Mouse (Mus musculus) R1 (cell line): ENCODE results near the gene Sim1.

ENCODE experiments used
- DNase-seq: peaks from one replicate; pipeline ENCODE4 v3.0.0-alpha.2; 2018; ENCODE audit warnings: low read depth, low spot score

Gene Sim1

DNA sequence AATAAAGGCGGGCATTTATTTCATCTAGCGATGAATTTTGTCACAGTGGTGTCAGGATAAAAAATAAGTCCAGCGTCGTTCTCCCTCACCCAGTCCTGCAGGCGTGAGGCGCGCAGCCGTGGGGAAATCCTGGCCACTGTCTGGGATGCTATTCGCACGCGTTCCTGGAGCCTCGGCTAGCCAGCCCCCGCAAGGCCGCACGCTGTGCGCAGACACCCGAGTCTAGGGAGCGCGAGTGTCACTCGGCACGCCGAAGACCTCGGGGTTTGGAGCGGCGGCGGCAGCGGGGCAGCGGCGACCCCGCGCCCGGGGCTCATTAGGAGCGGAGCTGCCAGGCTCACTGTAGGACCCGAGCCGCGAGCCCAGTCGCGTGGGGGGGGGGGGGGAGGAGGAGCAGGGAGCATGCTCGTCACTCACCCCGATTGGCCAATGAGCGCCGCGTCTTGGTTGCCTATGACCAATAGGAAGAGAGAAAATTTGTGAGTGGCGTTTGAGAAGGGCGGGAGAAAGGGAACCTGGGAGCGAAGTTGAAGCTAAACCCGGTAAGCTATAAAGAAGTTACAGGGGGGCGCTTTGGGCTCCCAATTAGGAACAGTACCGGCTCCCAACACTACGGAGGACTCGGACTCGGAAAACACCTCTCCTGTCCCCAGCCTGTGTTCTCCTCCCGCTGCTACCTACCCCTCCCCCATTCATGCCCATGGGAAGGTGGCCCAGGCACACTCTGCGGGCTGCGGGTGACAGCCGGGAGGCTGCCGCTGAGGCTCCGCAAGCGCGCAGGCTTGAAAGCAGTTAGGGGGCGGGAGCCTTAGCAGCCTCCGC lies at the start of gene Sim1:
Gene Sim1, plus strand, starts transcription at position 585 of the 822 bp plus-strand sequence.
- peak; percentile 95 for DNase-seq

DNA sequence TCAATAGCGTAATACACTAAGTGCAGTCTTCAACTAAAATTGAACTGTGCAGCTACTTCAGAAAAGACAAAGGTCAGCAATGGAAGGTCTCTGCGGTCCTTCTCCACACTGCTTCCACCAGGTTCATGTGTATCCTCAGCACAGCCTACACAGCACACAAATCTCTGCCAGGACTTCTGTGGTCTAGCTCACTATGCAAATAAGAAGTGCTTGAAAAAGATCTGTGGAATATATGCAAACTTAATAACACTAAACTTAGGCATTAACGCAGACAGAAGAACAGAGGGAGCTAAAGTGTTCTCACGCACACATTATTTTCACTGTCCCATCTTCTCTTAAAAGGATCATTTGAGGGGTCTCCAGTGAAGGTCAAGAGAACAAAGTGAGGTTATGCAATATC lies 26.4 kb upstream of the Sim1 start:
- no peak for DNase-seq

DNA sequence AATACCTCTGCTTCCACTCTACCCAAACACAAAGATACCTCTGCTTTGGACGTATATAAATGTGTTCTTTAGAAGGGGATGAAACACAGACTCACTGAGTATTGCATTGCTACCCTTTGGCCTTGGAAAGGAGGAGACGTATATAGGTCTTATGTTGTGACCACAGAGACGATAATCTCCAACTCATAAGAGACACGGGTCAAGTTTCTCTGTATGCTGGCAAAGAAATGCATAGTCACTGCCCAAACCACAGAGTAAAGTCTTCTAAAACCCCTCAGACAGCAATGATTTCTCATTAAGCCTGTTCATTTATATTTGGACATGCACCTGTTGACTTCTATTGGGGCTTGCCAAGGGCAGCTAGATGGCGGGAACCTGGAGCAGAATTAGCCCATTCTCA lies 17.6 kb upstream of the Sim1 start:
- no peak for DNase-seq

DNA sequence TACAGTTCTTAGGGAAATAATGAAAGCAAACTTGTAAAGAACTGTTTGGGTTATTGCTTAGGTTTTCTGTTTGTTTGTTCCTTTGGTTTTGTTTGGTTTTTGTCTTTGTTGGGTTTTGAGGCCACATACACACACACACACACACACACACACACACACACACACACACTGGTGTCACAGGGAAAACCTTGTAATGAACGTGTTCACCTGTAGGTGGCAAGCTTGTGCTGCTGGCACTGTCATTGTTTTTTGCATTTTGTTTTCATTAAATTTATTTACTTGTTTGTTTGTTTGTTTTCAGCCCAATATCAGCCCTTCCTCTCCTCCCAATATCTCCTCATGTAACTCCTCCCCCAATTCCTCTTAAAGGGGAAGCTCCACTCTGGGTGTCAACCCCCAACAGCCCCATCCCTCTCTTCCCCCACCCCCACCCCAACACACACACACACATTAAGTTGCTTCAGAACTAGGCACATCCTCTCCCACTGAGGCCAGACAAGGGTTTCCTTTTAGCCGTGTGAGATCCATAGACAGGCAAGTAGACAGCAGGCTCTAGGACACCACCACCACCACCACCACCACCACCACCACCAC lies 13.0 kb upstream of the Sim1 start:
- peak; percentile 14 for DNase-seq

DNA sequence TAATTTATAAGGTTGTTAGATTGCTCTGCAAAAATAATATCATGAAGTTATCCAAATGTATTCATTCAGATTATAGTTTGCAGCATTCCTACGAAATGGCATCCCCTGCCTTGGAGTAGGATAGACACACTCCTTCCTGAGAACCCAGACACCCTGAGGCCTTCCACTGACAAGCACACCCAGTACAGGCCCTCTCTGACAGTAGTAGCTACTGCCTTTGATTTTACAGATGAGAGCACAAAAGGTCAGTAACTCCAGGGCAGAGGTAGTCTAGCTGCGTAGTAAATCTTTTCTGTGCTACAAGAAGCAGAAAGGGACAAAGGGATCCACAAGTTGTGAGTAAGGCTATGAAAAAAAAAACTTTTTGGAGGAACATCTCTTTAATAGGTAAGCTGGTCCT lies 12.2 kb upstream of the Sim1 start:
- no peak for DNase-seq

DNA sequence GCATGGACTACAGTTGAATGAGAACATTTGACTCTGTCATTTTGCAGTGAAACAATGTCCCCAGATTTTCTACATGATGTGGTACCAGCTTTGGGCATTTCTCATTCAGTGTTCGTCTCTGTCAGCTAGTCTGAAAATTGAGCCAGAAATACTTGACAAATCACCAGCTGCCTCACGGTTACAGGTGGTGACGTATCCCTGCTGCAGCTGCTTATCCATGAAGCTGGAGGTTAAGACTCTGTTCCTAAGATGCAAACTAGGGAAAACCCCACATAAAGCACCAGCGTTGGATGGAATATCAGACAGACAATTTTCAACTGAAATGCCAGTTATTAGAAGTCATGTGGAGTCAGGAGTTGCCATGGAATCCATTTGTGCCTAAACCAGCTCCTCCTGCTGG lies 8.2 kb upstream of the Sim1 start:
- no peak for DNase-seq

DNA sequence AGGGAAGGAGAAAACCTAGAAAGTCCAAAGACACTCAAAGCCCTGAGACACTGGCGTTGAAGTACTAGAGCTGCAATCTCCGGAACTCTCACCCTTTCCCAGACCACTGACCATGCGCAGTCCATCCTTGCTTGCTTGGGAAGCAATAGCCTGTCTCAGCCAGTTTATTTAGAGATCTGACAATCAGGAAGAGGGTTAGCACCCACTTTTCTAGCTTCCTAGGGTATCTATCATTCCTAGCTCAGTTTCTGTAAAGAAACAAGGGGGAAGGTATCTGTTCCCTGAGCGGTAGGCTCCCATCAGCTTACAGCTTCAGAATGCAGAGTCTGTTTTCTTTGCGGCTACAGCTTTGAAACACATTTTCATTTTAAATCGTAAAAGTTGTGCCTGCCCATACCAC lies 3.9 kb upstream of the Sim1 start:
- DNase-seq, result no peak

DNA sequence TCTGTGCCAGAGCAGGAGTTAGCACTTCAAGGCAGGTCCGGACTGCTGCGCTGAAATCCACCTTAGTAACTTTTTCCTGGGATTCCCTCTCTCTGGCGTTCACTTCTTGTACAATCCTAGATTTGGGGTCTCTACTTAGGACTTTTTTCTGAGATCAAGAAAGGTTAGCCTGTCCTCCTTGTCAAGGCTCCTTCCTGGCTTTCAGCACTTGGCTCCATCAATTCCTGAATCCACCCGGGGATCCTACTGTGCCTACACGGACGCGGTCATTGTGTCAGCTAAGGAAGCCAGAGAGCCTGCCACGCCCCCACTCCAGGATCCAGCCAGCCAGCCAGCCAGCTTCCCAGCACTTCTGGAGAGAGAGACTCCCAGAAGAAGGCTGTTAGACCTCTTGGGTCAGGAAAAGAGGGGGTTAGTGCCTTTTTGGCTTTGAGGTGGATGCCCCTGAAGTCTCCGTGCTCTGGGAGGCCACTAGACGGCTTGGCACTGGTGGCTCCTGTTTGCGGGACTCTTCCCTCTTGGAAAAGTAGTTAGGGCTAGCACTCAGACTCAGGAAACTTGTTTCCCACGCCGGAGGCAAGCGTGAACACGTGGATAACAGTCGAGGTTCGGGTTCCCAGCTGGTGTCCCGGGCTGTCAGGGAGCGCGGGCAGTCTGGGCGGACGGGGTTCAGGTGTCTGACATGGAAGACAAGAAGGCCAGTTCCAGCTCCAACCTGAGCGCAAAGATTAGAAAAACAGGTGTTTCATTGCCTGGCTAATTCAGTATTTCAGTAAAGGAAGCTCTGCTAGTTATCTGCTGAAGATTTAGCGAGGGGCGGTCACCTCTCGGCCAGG lies 2.5 kb upstream of the Sim1 start:
- DNase-seq, result peak; percentile 56

DNA sequence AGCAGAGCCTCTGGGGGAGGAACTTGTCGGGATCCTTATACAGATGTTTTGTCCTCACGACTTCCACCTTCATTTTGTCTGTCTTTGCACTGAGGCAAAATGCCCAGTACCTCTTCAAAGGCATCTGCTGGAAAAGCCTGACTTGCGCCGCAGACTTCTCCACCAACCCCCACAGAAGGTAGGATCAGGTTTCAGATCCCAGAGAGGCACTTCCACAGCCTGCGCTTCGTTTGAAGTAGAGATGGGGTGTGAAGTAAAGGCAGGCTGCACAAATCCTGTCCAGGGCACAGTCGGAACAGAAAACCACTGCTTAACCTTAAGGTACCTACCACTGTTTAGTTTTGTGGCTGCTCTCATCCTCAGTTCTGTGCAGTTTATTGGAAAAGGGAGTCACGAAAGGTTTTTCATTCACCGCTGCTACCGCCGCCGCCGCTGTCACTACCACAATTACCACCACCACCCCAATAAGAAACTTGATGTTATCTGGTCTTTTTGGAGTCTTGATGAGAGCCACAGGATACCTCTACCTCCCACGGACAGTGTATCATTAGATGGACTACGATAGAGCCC lies 1.7 kb upstream of the Sim1 start:
- DNase-seq, result peak; percentile 46

DNA sequence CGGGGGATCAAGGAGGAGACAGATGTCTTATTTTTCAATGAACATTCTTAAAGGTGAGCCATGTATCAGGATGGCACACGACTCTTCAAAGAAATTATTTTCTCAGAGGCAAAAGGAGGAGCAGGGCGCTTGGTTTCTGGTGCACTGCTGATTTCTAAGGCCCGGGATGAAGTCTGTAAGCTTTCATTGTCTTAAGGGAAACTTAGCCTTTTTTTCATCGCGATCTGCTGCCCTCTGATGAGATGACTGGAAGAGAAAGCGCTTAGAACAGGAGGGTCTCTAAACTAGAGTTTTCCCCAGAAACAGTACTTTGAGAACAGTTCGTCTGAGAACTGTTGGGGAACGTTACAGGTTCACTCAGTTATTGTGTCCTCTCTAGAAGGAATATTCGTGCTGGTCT lies 1.0 kb upstream of the Sim1 start:
- no peak for DNase-seq

DNA sequence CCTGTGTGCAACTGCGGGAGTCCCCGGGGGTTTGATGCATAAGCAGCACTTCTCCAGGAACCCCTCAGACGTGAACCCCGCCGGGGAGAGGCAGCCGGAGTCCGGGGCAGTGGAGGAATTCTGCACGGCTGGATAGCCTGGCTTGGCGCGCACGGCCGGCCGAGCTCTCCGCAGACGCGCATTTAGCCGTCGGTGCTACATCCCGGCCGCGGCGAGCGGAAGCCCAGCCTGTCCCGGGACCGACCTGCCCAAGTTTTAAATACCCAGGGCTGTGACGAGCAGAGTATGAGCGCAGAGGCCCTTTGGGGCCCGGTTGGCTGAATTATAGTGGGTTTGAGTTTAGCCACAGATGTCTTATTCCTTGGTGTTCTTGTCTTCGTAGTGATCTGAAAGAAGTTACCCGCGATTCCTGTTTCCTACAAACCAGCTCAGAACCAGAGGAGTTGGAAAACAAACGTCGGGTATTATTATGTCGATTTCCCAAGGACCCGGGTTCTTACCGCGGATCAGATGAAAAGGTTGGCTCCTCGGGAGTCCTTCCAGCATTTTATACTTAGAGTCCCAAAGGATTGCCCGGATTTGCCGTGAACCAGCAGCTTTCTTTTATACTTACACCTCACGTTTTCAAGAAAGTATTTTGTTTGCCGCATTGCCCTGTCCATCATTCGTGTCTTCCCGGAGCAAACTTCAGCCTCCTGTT lies 687 bp downstream of the Sim1 start:
- DNase-seq, result no peak

DNA sequence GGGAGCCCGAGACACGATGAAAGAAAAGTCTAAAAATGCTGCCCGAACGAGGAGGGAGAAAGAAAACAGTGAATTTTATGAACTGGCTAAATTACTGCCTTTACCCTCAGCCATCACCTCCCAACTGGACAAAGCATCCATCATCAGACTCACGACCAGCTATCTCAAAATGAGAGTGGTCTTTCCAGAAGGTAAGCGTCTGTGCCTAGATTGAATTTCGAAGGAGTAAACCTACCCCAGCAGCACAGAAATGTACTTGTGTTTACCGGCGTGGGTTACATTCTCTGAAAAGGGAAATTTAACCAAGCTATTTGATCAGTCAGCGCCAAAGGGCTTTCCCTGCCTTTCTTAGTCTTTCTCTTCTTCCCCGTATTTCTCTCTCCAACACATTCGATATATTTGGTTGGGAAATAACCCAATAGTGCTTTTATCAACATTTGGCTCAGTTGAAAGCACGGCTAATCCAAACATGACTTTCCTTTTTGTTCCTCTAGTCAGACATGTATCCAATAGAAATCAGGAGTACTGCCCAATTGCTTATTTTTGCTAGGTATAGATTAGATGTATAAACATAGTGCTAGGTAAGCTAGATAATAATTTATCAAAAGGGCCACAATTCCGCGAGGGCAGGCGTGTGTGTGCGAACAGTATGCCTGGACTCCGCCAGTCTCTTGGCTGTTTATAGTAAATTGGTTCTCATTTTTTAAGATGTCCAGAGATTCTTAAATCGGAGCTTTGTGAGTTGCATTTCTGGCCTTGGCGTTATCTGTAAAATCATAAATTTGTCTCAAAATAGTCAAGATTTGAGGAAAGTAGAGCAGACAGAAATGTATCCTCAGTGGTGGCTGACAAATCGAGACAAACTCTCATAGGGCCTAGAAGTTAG lies 1.6 kb downstream of the Sim1 start:
- no peak for DNase-seq

DNA sequence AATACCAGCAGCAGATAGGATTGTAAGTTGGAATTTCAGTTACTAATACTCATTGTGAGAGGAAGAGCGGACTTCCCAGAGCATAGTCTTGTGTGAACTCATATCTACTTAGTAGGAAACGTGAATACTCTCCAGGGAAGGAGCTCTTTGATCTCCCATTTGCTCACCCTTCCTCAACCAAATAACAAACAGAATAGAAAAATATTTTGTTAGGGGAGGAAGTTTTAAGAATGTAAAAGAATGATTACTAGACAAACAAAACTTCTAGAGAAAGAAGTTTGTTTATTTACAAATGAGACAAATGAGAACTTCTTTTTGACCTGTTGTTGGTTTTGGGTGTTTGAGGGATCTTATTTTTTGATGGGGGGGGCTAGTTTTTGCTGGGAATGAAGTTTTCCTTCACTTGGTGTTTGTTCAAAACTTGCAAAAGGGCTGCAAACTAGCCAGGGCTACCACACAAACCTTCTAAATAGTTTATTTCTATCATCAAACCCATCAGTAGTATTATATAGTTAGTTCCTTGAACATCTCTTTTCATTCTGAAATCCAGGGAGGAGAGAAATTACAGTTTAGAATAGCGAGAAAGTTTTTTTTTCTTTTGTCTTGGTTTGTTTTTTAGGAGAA lies 2.3 kb downstream of the Sim1 start:
- DNase-seq, result no peak

DNA sequence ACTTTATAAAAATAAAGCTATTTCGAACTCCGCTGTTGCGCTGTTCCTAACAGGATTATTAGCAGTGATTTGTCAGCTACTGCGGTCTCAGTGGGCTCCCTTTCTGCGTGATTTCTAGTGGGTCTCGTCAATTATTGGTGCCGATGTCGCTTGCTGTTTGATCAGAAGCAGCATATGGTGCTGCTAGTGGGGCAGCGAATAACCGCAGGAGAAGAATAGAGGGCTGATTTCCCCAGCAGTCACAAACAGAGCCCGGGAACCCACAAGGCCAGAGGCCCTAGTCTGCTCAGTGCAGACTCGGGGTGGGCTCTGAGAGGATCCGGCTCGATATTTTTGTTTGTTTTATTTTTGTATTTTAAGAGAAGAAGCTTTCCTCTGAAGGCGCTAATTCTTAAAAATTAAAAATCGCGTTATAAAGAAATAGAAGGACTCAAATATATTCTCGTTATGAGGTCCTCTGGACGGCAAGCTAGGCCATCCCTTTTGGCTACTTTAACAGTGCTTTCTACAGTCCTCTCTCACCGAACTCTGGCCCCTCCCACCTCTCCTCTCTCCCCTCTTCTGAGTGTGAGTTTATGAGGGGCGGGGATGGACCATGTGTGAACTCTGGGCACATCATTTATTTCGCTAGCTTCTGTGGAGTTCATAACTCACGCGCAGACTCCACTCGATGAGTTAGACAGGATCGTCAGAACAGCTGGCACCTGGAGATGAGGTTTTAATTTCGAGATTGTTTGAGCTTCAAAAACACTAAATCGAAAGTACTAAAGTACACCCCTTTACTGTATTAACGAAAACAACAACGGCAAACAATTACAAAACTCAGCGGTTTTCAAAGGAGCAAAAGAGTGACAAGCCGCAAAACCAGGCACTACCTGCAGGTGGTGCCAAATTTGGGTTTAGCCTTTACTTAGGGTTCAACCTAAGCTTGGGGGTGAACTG lies 3.2 kb downstream of the Sim1 start:
- DNase-seq, result peak; percentile 48

DNA sequence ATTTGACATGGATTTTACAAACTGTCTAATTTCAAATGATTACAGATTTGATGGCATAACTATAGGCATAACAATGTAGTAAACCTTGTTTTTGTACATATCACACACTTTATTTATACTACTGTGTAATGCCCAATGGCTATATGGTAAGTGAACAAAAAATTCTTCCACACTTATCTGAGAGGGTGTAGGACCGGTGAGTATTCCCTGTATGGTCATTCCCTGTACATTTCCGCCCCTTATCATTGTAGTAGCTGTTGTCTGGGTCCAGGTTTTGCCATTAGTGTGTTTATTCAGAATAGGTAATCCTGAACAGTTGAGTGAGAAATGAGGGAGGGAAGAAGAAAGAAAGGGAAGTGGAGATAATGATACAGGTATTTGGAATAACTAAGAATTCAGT lies 4.1 kb downstream of the Sim1 start:
- DNase-seq, result no peak

DNA sequence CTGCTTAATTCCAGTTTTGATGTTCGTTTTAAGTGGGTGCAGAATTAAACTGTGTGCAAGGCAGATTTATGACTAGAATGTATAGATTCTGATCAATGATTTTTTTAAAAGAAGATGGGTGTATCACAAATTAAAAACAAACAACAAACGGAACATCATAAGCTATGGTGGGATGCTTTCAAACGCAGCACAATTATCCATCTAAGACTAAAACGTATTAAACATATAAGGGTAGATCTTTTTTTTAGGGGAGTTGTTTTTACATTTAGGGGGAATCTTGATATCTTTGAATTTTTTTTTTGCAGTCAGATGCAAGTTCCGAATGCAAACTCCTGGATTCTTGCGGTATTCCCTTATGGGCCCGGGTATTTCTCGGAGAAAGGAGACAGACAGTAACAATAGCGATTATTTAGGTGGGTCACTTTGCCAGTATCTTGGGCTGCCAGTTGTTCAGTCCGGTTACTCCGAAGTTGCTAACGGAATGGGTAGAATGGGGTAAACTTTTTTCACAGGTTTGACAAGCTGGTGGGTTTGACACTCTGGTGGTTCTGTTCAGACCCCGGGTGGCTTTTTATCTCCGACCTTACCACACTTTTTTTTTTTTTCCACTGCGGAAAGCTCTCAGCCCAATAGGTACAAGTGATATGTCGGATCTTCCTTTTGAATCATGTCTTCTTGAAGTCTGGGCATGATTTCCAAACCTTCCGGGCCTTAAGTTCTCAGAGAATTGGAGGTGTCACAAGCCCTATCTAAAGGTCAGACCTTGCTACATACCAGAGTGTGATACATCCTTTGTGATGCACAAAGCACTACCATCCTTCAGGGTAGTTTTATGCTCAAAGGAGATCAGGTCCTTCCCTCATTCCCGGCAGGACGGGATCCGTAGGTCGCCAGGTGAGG lies 5.5 kb downstream of the Sim1 start:
- peak; percentile 33 for DNase-seq

DNA sequence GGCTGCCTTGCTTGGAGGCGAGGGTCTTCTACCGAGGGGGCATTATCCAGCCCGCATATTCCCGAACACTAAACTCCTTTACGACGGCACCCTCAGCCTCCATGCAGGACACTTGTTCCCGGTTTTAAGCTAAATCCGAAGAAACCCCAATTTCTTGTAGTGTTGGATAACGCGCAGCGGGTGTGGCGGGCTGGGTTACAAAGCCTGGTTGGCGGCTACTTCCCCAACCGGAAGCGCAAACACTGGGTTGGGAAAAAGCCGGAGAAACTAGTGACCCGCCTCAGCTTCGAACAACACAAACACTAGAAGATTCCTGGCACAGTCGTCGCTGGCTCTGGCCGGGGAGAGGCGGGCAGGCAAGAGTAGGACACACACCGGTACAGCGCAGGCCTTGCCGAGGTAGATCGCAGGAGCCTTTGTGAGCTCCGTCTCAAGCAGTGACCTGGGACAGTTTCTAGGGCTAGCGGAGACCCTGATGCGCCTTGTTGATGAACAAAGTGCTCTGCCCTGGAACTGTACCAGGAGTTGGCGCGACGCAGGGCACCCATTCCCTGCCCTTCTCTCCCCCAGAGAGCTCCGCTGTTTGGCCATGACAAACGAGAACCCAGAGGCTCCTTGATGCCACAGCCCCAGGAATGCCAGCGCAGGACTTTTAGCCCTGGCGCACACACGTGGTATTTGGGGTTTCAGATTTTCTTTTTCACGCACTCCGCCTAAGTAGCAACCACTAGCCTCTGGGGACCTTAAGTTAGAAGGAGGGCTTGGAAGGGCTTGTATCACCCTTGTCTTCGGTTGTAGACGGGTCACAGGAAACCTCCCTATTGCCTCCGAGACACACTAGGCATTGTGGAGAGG lies 6.4 kb downstream of the Sim1 start:
- DNase-seq, result peak; percentile 47
